In the genomic region with DNA sequence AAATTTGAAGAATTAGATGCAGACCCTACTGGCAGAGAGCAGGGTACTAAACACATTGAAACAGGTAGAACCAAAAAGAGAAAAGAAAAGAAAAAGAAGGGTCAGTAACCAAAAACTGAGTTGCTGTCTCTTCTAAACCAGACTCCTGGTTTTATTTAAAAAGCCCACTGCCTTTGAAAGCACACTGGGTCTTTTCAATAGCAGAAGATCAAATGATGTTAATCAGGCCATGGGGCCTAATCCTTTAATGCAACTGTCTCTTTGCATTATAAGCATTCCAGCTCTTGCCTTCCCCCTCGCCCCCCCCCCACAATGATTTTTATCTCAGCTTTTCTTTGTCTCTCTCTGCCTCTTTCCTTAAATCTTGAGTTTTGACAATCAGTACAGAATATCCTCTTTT, we compare ENCODE assay signal across 21 mouse cellular contexts.
"Had no signal": no experiment of that assay in that cellular context is flagged by ENCODE, and none has a peak within 500 bp of the region (broad histone marks: within the 10 kb centered on the region; RNA-seq: fewer than 3 reads in every experiment).

No protein-coding gene starts in this region.

- H3K27me3 ChIP-seq: heart, embryonic 13.5 days; heart, embryonic 15.5 days; hindbrain, embryonic 12.5 days; intestine, embryonic 15.5 days; limb, embryonic 15.5 days had no signal

- H3K4me3 ChIP-seq: heart, adult 2 months; heart, embryonic 13.5 days; heart, embryonic 15.5 days; hindbrain, embryonic 10.5 days; hindbrain, embryonic 12.5 days; intestine, embryonic 15.5 days; limb, embryonic 13.5 days; limb, embryonic 15.5 days had no signal

- DNase-seq: gastrocnemius, postnatal 14 days; gastrocnemius, postnatal 36 days; heart, adult 11 months; heart, adult 2 months; heart, postnatal 14 days; kidney, adult 18-20 months; kidney, adult 8-10 months; kidney, postnatal 10 days; kidney, postnatal 25 days; layer of hippocampus, postnatal 36 days had no signal

- H3K4me2 ChIP-seq: heart, embryonic 11.5 days; heart, embryonic 13.5 days; heart, embryonic 15.5 days; hindbrain, embryonic 12.5 days; hindbrain, embryonic 14.5 days; intestine, embryonic 15.5 days; limb, embryonic 13.5 days; limb, embryonic 15.5 days had no signal

- H3K9ac ChIP-seq: heart, embryonic 13.5 days; heart, embryonic 15.5 days; hindbrain, embryonic 12.5 days; hindbrain, embryonic 14.5 days; intestine, embryonic 15.5 days; limb, embryonic 13.5 days; limb, embryonic 15.5 days had no signal

- ATAC-seq: inflammation-experienced regulatory T-cells, adult 6 months; intestine, embryonic 15.5 days; intestine, postnatal 0 days had no signal

- H3K36me3 ChIP-seq: heart, embryonic 13.5 days; heart, embryonic 15.5 days; hindbrain, embryonic 10.5 days; hindbrain, embryonic 12.5 days; intestine, embryonic 15.5 days; limb, embryonic 13.5 days; limb, embryonic 15.5 days had no signal

- H3K27ac ChIP-seq: heart, adult 2 months; hindbrain, embryonic 10.5 days; hindbrain, embryonic 12.5 days; hindbrain, embryonic 14.5 days; intestine, embryonic 15.5 days; limb, embryonic 13.5 days; limb, embryonic 15.5 days had no signal

- H3K4me1 ChIP-seq: hindbrain, embryonic 10.5 days; hindbrain, embryonic 12.5 days; intestine, embryonic 15.5 days; limb, embryonic 15.5 days had no signal

- H3K9me3 ChIP-seq: heart, embryonic 13.5 days; heart, embryonic 15.5 days; hindbrain, embryonic 10.5 days; hindbrain, embryonic 12.5 days; intestine, embryonic 15.5 days; limb, embryonic 13.5 days; limb, embryonic 15.5 days had no signal
